Mouse (Mus musculus) gastrocnemius, adult 8-10 months (tissue): ENCODE measurements around the gene Zfc3h1. TPM values are rescaled to one million over a fixed set of nuclear protein-coding genes. Genes with fewer than 3 reads are reported as not detected.

ENCODE experiments used
- DNase-seq, 2 experiments: peaks; one replicate each; pipeline ENCODE4 v3.0.0; 2022; ENCODE audit warnings: low spot score in 2 of 2
- total RNA-seq, 4 experiments: library from RNA; stranded (reverse); gene quantifications; 2 replicates each; pipeline ENCODE4 v1.2.4; 2022

The Zfc3h1 gene
- total RNA-seq, 4 experiments from 2014 or later: 6.5 to 9.9 (median 8.8) TPM

- no peak for DNase-seq
These were observed 90.3 kb downstream of the Zfc3h1 start for GRCm38 (mm10) chr10:115475000-115475550.

- no peak for DNase-seq
These were observed 91.7 kb downstream of the Zfc3h1 start for GRCm38 (mm10) chr10:115476506-115476905.

GRCm38 (mm10) chr10:115478441-115479141 lies 93.8 kb downstream of the Zfc3h1 start:
- DNase-seq: no peak

Other genes with a start within 250 kb of the Zfc3h1 start
- under 1 TPM in 1 of 4 experiments, not detected in 3; 0.31 TPM for gene Tph2, start 199.9 kb upstream of the Zfc3h1 start, total RNA-seq
- gene Tbc1d15, start 133.5 kb upstream of the Zfc3h1 start, total RNA-seq: 10 to 100 TPM; 36.2 to 53.7 (median 42.1) TPM
- gene Rab21, start 69.4 kb upstream of the Zfc3h1 start, total RNA-seq: 10 to 100 TPM; 51.9 to 61.4 (median 57.4) TPM
- gene Tmem19, start 22.5 kb upstream of the Zfc3h1 start, total RNA-seq: 10 to 100 TPM; 12.2 to 22.6 (median 14.9) TPM
- 1 to 10 TPM; 3.4 to 10.0 (median 5.7) TPM for gene Thap2, start 516 bp upstream of the Zfc3h1 start, total RNA-seq
- gene A930009A15Rik, start 185.0 kb downstream of the Zfc3h1 start, total RNA-seq: not detected
- gene Lgr5, start 202.8 kb downstream of the Zfc3h1 start, total RNA-seq: under 1 TPM in 1 of 4 experiments, not detected in 3; 0.12 TPM